Mouse (Mus musculus): Measurements from ENCODE around the gene Foxa1.

GRCm38 (mm10) chr12:57546415-57547201 is at the start of gene Foxa1:
- TF ChIP-seq CTCF (conservative IDR thresholded peaks at IDR 0.05; ENCODE audit: low read length) (no peak), NANOG (IDR thresholded peaks at IDR 0.05; ENCODE audit: borderline replicate concordance, low read length) (no peak), POU5F1 (IDR thresholded peaks at IDR 0.05; ENCODE audit: borderline replicate concordance, low read length) (no peak)

All from E14TG2a.4 (cell line).